Mouse (Mus musculus) mature B cell (primary cell): ENCODE measurements around the gene Ccdc124.

Experiments
- in situ Hi-C: fragments of 300-500 bp; cut with MboI; formaldehyde crosslinking; loops from 2 replicates; pipeline ENCODE4 v1.14.3; 2019

Gene Ccdc124

DNA sequence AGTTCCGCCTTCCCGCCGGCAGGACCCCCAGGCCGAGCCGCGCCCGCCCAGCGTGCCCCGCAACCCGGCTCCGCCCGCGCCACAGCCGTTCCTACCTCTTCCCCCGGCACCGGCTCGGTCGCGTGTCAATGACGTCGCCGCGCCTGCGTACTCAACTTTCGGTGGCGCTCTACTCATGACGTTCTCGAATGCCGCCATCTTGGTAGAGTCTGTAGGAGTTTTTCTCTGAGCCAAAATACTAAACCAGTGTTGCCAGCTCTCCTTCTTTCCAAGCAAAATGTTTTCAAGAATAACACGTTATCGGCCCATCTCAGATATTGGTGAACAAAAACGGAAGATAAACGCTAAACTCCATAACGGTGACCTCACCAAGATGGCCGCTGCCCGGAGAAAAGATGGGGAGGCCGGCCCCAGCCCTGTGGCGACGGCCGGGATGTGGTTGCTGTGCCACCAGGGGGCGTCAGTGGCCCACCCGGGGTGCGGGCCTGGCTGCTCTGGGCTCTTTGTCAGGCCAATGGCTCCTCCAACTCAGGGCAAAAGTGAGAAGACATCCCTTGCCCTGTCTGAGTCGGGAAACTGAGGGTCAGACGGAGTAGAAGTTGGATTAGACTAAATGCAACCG lies at the start of gene Ccdc124:
Gene Ccdc124, minus strand, starts transcription at position 572 of the 622 bp plus-strand sequence.
- in situ Hi-C loops, result no loop called here

DNA sequence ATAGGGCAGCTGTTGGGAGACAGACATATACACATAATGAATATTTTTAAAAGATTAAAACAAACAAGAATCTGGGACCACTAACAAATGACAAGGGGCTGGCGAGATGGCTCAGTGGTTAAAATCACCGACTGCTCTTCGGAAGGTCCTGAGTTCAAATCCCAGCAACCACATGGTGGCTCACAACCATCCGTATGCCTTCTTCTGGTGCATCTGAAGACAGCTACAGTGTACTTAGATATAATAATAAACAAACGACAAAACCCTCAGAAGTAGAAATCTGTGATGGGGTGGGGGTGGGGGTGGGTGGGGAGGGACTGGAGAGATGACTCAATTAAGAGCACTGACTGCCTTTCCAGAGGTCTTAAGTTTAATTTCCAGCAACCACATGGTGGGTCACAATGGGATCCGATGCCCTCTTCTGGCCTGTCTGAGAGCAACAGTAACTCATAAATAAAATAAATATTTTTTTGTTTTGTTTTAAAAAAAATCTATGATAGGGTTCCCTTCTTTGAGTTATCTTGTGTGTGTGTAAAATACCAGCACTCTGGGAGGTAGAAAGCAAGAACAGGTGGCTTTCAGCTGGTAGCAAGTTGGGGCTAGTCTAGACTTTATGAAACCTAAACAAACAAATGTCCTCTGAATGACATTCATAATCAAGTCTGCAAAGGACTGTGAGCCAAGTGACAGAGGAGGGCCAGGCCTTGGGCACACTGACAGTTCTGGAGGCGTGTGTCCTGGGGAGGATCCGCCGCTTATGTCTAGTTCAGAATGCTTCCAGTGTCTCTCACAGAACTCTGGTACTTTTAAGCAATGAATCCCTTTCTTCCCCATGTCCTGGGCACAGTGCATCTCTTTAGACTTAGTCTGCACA lies 46.6 kb upstream of the Ccdc124 start:
- in situ Hi-C loops, result no loop called here

DNA sequence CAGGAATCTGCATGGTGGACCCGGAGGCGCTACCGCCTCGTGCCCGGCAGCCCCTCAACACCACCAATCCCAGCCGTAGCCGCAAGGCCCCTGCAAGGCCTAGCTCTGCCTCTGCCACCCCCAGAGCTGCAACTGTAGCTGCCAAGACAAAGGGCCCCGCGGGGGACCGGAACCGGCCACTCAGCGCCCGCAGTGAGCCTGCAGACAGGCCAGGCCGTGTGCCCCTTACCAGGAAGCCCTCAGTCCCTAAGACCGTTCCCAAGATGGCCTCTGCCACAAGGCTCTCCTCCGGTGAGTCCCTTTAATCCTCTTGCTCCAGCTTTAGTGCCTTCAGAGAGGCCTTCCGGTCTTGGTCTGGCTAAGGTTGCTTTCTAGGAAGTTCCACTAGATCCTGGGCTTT lies 41.0 kb upstream of the Ccdc124 start:
- in situ Hi-C loops, result no loop called here

DNA sequence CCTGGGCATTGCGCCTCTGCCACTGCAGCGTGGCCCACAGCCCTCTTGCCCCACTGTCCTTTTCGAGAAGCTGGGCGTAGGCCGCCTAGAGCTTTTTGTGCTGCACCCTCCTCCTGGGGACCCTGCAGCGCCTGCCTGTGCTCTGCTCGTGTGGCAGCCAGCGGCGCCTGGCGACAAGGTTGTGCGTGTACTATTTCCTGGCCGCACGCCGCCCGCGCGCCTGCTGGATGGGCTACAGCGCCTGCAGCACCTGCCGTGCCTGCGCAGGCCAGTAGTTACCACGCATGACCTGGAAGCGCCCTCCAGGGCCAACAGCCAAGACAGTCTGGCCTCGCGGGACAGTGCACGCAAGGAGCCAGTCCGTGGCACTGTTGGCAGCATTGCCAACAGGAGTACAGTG lies 39.8 kb upstream of the Ccdc124 start:
- in situ Hi-C loops, result no loop called here

DNA sequence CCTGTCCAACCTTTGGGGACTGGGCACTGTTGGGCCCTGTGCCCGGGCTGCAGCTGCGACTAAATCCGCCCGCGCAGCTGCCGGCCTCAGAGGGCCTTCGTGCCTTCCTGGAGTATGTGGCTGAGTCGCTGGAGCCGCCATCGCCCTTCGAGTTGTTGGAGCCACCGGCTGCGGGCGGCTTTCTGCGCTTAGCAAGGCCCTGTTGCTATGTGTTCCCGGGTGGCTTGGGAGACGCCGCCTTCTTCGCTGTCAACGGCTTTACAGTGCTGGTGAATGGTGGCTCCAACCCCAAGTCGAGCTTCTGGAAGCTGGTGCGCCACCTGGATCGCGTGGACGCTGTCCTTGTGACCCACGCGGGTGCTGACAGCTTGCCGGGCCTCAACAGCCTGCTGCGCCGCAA lies 39.2 kb upstream of the Ccdc124 start:
- in situ Hi-C loops, result no loop called here

DNA sequence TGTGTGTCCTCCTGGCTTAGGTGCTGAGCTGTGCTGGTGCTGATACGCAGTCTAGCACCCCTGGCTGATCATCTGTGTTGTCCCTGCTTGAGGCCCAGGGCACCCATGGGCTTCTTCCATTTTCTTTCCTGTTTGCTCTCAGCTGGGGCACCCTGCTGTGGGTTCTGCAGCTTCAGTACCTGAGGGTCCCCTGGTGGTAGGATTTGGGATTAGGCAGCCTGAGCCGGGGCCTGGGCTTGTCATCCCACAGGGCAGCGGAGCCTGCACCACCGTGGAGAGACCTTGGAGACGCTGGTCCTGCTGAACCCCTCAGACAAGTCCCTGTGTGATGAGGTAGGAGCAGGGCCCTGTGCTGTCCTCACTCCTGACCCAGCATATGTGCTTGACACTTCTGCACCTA lies 37.9 kb upstream of the Ccdc124 start:
- in situ Hi-C loops, result no loop called here

DNA sequence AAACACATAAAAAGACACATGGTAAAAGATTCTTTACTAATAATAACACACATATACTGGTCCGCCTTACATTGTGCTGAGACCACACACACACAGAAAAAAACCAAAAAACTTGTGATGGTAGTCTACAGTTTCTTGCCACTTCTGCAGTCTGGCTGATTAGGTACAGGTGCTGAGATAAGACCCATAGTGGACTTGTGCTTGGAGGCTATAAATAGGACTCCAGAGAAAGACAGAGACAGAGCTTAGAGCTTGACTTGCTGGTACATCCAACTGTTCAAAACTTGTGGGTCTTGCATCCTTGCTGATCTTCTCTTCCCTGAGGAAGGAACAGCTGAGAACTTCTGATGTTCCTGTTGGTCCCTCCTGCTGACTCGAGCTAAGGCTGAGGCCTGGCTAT lies 33.8 kb upstream of the Ccdc124 start:
- in situ Hi-C loops, result no loop called here

DNA sequence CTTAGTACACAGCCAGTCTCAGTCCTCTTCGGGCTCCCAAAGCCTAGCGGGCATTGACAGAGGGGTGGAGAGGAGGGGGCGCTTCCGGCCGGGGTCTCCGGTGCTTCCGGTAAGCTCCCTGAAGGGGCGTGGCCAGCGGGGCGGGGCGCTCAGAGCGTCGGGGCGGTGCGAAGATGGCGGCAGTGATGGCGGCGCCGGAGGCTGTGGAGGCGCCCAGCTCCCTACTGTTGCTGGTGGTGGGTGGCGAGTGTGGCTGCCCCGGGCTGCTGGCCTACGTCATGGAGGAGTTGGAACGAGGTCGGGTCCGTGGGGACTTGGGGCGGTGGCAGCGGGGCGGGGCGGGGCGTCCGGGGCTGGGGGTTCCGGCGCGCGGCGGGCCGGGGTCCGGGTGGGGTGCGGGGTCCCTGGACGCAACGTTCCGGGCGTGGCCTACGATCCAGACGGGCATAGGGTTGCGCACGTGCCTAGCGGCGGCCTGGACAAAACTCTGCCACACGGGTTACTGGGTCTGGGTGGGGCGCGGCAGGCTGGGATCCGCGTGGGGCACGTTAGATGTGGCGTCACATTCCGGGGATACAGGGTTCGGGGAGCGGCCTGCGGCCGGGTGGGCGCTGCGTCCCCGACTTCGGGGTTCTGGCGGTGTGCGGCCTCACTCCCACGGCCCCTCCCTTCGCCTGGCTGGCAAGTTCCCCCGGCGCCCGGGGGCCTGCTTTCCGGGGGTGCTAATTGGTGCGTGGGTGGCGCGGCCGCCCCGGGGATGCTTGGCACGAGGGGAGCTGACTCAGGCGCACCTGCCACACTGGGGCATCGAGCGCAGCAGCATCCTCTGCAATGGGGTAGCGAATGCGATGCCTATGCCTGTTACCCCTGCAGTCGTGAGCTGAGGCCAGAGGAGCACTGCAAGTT lies 32.3 kb upstream of the Ccdc124 start, which contains the start of gene Map1s:
Gene Map1s, plus strand, starts transcription at position 102 of the 906 bp plus-strand sequence.
- in situ Hi-C loops, result no loop called here

DNA sequence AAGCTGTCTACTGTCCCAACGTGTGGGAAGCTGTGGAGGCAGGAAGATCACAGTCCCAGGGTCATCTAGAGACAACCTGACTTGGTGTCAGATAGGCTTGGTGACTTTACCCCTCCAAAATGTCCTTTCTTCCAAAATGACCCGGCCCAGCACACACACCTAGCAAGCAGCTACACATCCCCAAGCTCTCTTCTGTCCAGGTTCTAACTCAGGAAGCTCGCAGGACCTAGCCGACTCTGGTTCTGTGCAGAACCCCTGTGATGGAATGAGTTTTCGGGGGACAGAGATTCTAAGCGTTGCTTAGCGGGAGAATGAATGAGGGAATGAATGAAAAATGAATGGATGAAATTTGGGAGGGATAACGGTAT lies 31.7 kb upstream of the Ccdc124 start:
- in situ Hi-C loops, result no loop called here

DNA sequence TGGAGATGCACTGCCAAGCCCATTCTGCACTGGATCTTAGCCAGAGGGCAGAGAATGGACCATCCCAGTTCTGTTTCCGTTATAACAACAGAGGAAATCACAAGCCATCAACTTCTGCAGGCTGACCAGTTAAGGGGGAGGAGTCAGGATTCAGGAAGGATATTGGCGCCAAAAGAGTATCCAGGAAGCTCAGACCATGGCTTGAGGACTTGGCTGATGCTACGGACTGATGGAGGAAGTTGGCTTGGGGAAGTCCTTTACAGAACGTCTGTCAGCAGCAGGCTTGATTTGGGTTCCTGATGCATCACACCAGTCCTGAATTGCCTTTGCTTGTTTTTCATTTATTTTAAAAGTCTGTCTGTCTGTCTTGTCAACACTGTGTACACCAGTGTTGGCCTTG lies 30.8 kb upstream of the Ccdc124 start:
- in situ Hi-C loops, result no loop called here

DNA sequence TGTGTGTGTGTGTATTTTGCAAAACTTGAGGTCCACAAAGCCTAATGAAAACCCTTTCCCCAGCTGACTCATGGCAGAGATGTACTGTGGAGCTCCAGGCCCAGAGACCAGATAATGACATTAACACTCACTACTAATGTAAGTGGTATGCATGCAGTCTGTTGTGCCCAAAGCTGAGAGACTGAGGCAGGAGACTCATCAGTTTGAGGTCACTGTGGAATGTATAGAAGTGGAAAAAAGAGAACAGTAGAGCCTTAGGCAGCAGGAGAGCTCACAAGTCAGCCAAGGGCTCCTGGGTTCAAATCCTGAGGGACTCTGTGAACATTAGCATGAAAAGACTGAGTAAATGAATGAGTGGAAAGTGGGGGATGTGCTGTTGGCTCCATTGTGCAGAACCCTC lies 29.8 kb upstream of the Ccdc124 start:
- in situ Hi-C loops, result no loop called here

DNA sequence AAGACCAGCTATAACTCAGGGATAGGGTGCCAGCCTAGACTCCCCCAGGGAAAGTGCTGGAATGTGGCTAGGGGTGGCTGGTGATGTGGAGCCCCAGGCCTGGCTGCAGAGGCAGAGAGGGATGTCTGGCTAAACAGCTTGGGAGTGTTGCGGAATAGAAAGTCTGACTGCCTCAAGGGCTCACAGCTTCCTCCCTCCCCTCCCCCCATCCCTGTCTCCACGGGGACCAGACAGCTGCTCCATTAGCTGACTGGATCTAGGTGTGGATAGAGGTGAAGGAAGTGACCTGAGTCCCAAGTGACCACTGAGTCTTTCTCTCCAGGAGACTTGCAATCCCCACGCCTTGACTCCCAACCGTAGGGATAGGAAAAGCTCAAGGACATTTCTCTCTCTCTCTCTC lies 29.4 kb upstream of the Ccdc124 start:
- in situ Hi-C loops, result no loop called here

DNA sequence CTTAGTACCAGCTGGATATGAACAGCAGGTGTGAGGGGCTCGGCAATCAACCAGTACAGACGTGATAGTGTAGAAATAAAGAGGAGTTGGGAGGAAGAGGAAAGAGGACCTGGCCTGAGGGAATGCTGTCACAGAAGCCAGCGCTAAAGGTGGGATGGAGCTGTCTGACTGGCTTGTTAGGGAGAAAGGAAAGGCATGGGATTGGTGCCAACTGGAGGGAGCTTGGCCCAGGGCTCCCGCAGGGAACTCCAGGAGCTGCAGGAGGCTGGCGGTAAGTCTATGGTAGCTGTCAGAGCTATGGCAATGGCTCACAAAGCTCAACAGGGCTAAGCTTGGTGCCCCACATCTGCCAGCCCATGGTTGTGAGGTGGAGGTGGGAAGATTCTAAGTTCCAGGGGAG lies 28.5 kb upstream of the Ccdc124 start:
- in situ Hi-C loops, result no loop called here

DNA sequence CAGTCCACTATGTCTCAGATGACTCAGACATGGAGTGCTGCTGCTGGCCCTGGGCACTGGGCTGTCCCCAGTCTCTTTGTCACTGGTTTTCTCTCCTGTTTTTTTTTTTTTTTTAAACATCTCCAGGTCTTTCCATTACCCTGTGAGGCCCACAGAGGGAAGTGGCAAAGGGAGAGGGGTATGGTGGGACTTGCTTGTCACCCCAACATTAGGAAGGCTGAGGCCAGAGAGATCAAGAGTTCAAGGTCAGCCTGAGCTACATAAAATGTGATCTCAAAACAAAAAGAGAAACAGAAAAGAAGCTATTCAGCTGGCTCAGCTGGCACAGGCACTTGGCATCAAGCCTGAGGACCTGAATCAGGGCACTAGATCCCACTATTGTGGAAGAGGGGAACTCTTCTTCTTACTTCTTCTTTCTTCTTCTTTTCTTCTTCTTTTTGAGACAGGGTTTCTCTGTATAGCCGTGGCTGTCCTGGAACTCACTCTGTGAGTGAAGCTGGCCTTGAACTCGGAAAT lies 27.2 kb upstream of the Ccdc124 start:
- in situ Hi-C loops, result no loop called here

DNA sequence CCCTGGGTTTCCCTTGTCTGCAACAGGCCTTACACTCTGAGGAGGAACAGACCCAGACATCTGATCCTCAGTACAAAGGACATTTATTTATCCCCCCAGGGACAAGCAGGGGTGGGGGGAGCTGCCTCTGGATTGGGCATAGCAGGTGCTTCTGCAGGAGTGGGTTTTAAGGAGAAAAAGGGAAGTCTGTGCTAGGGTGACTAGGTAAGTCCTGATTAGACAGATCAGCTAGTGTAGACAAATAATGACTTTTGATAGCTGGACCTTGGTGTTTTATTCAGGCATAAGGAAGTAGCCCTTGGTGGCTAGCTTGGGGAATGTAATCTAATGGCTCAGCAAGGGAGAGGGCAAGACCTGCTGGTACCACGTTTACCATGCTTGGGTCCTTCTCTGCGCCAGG lies 25.5 kb upstream of the Ccdc124 start:
- in situ Hi-C loops, result no loop called here

DNA sequence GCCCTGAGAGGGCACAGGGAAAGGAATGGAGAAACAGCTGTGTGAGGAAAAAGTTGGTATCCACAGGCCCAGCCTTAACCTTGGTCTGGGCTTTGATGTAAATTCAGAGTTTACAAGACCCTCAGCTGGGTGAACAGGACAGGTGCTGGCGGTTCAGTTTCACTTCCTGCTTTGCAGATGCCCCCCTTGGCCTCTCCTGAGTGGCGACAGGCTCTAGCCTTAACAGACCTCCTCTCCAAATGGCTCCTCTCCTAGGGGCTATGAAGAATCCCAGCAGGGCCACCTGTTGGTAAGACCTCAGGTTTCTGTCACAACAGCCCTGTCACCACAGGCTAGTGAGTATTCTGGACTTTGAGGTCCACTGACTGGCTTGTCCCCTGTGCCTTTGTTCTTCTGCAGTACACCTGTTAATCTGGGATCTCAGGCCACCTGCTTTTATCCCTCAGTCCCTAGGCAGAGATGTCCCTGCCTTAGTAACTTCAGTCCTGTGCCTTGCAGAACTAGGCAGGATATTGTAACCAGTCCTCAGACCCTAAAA lies 25.0 kb upstream of the Ccdc124 start:
- in situ Hi-C loops, result no loop called here

DNA sequence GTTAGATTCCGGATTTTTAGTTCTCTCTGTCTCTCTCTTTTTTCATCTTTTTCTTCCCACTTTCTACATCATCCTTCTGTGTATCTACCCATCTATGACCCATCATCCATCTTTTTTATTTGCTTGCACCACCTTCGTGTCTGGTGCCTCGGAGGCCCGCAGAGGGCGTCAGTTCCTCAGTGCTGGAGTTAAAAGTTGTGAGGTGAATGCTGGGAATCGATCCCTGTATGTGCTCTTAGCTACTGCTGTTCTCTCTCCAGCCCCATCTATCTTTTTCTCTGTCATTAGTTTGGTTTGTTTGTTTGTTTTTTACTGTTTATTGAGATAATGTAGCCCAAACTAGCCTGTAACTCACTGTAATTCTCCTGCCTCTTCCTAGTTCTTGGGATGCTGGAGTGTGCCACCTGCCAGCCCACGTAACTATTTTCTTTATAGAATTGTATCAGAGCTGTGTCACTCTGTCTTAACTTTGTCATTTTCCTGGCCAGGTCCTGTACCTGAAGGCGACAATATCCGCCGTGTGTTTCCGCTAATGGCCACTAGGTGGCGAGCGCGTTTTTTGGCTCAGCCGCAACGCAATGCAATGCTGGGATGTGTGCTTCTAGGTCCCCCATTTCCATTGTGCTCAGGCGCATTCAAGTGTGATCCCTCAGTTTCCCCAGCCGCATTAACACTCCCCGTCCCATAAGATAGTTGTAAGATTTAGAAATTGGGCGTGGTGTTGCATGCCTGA lies 24.1 kb upstream of the Ccdc124 start:
- in situ Hi-C loops, result no loop called here

DNA sequence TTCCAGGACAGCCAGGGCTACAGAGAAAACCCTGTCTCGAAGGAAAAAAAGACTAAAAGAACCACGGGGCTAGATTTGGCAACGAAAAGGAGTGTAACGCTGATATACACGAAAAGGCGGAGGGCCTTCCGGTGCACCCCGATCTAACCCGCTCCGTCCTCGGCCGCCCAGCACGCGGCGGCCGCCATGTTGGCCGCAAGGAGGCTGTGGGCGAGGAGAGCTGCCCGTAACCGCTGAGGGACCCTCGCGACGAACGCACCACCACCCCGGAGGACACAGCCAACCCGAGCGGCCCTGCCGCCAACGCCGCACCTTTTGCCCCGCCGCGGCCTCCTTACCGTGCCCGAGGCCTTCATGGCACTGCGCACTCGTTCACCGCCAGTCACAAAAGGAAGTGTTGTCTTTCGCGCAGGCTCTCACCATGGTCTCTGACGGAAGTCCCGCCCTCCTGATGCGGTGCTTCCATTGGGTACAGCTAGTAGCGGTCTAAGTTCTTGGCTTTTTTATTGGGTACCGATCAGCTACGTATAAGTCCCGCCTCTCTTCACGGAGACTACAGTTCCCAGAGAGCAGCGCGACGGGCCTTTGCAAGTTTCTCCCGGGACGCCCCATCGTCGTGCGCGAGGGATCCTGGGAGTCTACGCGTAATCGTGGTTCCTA lies 23.4 kb upstream of the Ccdc124 start, which contains the start of gene Rpl18a:
Gene Rpl18a, minus strand, starts transcription at position 392 of the 660 bp plus-strand sequence.
- in situ Hi-C loops, result no loop called here

DNA sequence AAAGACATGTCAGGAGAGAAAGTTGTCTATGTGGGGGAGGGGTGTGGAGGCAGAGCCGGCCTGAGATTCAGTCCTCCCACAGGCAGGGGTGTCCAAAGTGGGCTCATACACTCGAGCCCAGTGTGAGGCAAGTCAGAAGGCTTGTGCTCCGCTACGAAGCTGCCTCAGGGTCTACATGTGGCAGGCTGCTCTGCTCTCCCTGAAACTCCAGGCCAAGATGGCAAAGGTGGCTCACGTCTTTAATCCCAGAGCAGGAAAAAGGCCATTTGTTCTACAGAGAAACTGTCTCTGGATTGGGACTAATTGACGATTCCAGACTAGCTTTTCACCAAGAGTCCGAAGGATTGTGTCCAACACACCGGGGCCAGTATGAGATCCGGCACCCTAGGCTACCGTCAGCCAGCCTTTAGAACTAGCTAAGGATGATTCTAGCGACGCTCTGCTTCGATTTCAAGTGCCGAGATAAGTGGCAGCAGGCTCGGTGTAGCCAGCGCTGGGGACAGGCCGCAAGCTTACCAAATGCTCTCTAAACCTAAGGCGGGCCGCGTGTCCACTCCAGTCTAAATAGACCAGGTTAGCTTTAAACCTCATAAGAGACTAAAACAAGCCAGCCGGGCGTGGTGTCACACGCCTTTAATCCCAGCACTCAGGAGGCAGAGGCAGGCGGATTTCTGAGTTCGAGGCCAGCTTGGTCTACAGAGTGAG lies 22.7 kb upstream of the Ccdc124 start:
- in situ Hi-C loops, result no loop called here
